Mouse (Mus musculus) lung, adult 2 months (tissue): ENCODE measurements around the gene Rassf1.

ENCODE experiments used
- CTCF ChIP-seq: fragments of 200-500 bp; IDR thresholded peaks from 2 replicates; pipeline ENCODE4 v1.5.1; 2011; ENCODE audit warnings: mild to moderate bottlenecking, low read length, control low read depth; ENCODE audit not compliant: insufficient read depth
- POLR2A ChIP-seq: fragments of 200-500 bp; IDR thresholded peaks from 2 replicates; pipeline ENCODE4 v1.6.1; 2011; ENCODE audit warnings: low read depth, mild to moderate bottlenecking, control low read depth, low read length, borderline replicate concordance; ENCODE audit errors: extremely low read depth

DNA sequence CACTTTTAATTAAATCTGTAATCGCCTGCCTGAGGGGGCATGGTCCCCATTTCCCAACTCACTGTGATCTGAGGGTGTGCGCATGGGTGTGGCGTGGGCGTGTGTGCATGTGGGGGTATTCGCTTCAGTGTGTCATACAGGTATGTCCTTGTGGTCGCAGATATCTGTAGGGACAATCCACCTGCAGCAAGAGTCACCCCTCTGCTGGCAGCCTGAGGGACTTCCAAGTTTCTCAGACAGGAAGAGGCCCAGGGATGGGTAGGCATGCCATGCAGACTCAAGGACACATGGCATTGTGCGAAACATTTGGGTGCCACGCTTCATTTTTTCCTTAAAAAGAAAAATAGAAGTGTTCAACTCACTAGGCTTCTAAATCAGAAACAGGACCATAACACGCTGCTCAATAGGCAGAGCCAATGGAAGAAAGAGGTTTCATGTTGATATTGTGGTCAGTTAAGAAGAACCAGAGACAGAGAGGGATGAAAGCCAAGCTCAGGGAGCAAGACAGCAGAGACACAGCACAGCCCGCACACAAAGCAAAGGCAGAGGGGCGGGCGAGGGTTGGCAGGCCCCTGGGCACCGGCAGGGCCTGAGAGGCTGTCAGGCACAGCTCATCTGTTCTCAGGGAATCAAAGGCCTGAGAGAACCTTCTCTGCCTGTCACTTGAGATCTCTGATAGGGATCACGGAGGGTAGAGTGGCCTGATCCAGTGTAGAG lies 40.8 kb upstream of the Rassf1 start:
- no peak for TF ChIP-seq CTCF
- TF ChIP-seq POLR2A = no peak
